Mouse (Mus musculus) testis, adult 2 months (tissue): ENCODE measurements around the gene Sox6. TPM values are rescaled to one million over a fixed set of nuclear protein-coding genes. Genes with fewer than 3 reads are reported as not detected.

ENCODE experiments used
- H3K27ac ChIP-seq: fragments of 200-500 bp; 2 replicates; pipeline ENCODE4 v1.5.1; 2012; ENCODE audit warnings: low read depth, low read length; ENCODE audit not compliant: control insufficient read depth, insufficient read depth
- H3K27me3 ChIP-seq: fragments of 200-500 bp; 2 replicates; pipeline ENCODE4 v1.6.1; 2012; ENCODE audit warnings: mild to moderate bottlenecking, low read length, moderate library complexity; ENCODE audit not compliant: control insufficient read depth, insufficient read depth
- H3K36me3 ChIP-seq: fragments of 200-500 bp; 2 replicates; pipeline ENCODE4 v1.6.1; 2012; ENCODE audit warnings: mild to moderate bottlenecking, low read length; ENCODE audit not compliant: control insufficient read depth, insufficient read depth
- H3K4me1 ChIP-seq: fragments of 200-500 bp; 2 replicates; pipeline ENCODE4 v1.6.1; 2012; ENCODE audit warnings: low read length; ENCODE audit not compliant: control insufficient read depth, insufficient read depth
- H3K4me3 ChIP-seq: fragments of 200-500 bp; 2 replicates; pipeline ENCODE4 v1.5.1; 2012; ENCODE audit warnings: low read depth, mild to moderate bottlenecking, low read length, moderate library complexity, mixed read lengths; ENCODE audit not compliant: control insufficient read depth
- CTCF ChIP-seq: fragments of 200-500 bp; IDR thresholded peaks from 2 replicates; pipeline ENCODE4 v1.5.1; 2012; ENCODE audit warnings: low read depth, mild to moderate bottlenecking, inconsistent platforms, low read length, moderate library complexity; ENCODE audit not compliant: control insufficient read depth, insufficient read depth, insufficient replicate concordance
- POLR2A ChIP-seq: fragments of 200-500 bp; IDR thresholded peaks from 2 replicates; pipeline ENCODE4 v1.6.1; 2012; ENCODE audit warnings: low read depth, mild to moderate bottlenecking, inconsistent platforms, low read length, moderate library complexity; ENCODE audit not compliant: control insufficient read depth
- polyA plus RNA-seq: library from polyadenylated mRNA; depleted of rRNA; stranded (reverse); fragments of >200 nt; gene quantifications from 2 replicates; pipeline ENCODE4 v1.2.3, GENCODE M21; 2012

Sox6 gene
- polyA plus RNA-seq, 1 experiment: 137 TPM

GRCm38 (mm10) chr7:115732824-115733223 is 305.8 kb downstream of the Sox6 start:
- H3K27ac ChIP-seq: no peak overlapping the region
- no peak for TF ChIP-seq CTCF
- no peak for TF ChIP-seq POLR2A
- H3K4me1 ChIP-seq: no peaks in the 10 kb centered on the region

GRCm38 (mm10) chr7:115726776-115727175 is 311.8 kb downstream of the Sox6 start:
- Histone ChIP-seq H3K27ac (no peak overlapping the region), H3K4me1 (no peaks in the 10 kb centered on the region), H3K27me3 (no peaks in the 10 kb centered on the region), H3K36me3 (no peaks in the 10 kb centered on the region), H3K4me3 (no peak overlapping the region)
- TF ChIP-seq CTCF: no peak
- TF ChIP-seq POLR2A: no peak

More at GRCm38 (mm10) chr7:115732824-115733223, 305.8 kb downstream of the Sox6 start:
- Histone ChIP-seq H3K36me3 (no peaks in the 10 kb centered on the region), H3K27me3 (no peaks in the 10 kb centered on the region), H3K4me3 (no peak overlapping the region)

- no peak overlapping the region for H3K4me3 ChIP-seq
- H3K27me3 ChIP-seq: no peaks in the 10 kb centered on the region
- H3K36me3 ChIP-seq: no peaks in the 10 kb centered on the region
- no peak overlapping the region for H3K27ac ChIP-seq
- no peaks in the 10 kb centered on the region for H3K4me1 ChIP-seq
- TF ChIP-seq CTCF (no peak), POLR2A (no peak)
Observed at GRCm38 (mm10) chr7:115724404-115724803, 314.2 kb downstream of the Sox6 start.

GRCm38 (mm10) chr7:115721624-115722540 is 316.7 kb downstream of the Sox6 start:
- no peaks in the 10 kb centered on the region for H3K27me3 ChIP-seq
- H3K27ac ChIP-seq: no peak overlapping the region
- no peak for TF ChIP-seq POLR2A
- TF ChIP-seq CTCF: no peak
- no peaks in the 10 kb centered on the region for H3K4me1 ChIP-seq
- H3K4me3 ChIP-seq: no peak overlapping the region
- no peaks in the 10 kb centered on the region for H3K36me3 ChIP-seq

GRCm38 (mm10) chr7:115719791-115720190 is 318.8 kb downstream of the Sox6 start:
- Histone ChIP-seq H3K36me3 (no peaks in the 10 kb centered on the region), H3K4me3 (no peak overlapping the region)
- no peak for TF ChIP-seq CTCF
- no peak for TF ChIP-seq POLR2A

GRCm38 (mm10) chr7:115706141-115706540 is 332.5 kb downstream of the Sox6 start:
- H3K36me3 ChIP-seq: no peaks in the 10 kb centered on the region
- no peaks in the 10 kb centered on the region for H3K4me1 ChIP-seq
- H3K27ac ChIP-seq: no peak overlapping the region
- no peak overlapping the region for H3K4me3 ChIP-seq
- TF ChIP-seq POLR2A: no peak
- TF ChIP-seq CTCF: no peak
- no peaks in the 10 kb centered on the region for H3K27me3 ChIP-seq

More at GRCm38 (mm10) chr7:115719791-115720190, 318.8 kb downstream of the Sox6 start:
- no peak overlapping the region for H3K27ac ChIP-seq
- H3K4me1 ChIP-seq: no peaks in the 10 kb centered on the region
- no peaks in the 10 kb centered on the region for H3K27me3 ChIP-seq

GRCm38 (mm10) chr7:115698105-115698504 is 340.5 kb downstream of the Sox6 start:
- TF ChIP-seq CTCF: no peak
- no peak for TF ChIP-seq POLR2A

More at GRCm38 (mm10) chr7:115698105-115698504, 340.5 kb downstream of the Sox6 start:
- no peaks in the 10 kb centered on the region for H3K4me1 ChIP-seq
- H3K4me3 ChIP-seq: no peak overlapping the region
- no peaks in the 10 kb centered on the region for H3K27me3 ChIP-seq
- H3K36me3 ChIP-seq: no peaks in the 10 kb centered on the region
- H3K27ac ChIP-seq: no peak overlapping the region
